Mouse (Mus musculus) forebrain, embryonic 10.5 days (tissue): ENCODE data around the gene Asb16. TPM values are rescaled to one million over a fixed set of nuclear protein-coding genes. Genes with fewer than 3 reads are reported as not detected.

Source experiments
- DNase-seq: peaks from one replicate; pipeline ENCODE4 v3.0.0-alpha.2; 2017; ENCODE audit warnings: low spot score; ENCODE audit errors: extremely low spot score
- H3K27ac ChIP-seq: fragments of 300-500 bp; sonication (generic); 2 replicates; pipeline ENCODE4 v1.5.1; 2016; ENCODE audit warnings: mild to moderate bottlenecking
- H3K27me3 ChIP-seq: fragments of 300-500 bp; sonication (generic); 2 replicates; pipeline ENCODE4 v1.6.1; 2016; ENCODE audit warnings: mild to moderate bottlenecking; ENCODE audit not compliant: poor library complexity, severe bottlenecking
- H3K36me3 ChIP-seq: fragments of 300-500 bp; sonication (generic); replicated peaks from 2 replicates; pipeline ENCODE4 v1.6.1; 2016; ENCODE audit warnings: mild to moderate bottlenecking, moderate library complexity
- H3K4me1 ChIP-seq: fragments of 300-500 bp; sonication (generic); 2 replicates; pipeline ENCODE4 v1.6.1; 2016
- H3K4me3 ChIP-seq: fragments of 300-500 bp; sonication (generic); 2 replicates; pipeline ENCODE4 v1.5.1; 2016; ENCODE audit warnings: mild to moderate bottlenecking, moderate library complexity
- H3K9me3 ChIP-seq: fragments of 300-500 bp; sonication (generic); 2 replicates; pipeline ENCODE4 v1.6.1; 2016; ENCODE audit warnings: mild to moderate bottlenecking, moderate library complexity
- WGBS: fragments of 180-500 bp; shearing (Covaris S2); methylation state at CpG from one replicate; pipeline ENCODE4 v1.1.7; 2016; 5-methylcytosine and 5-hydroxymethylcytosine counted together
- polyA plus RNA-seq: library from polyadenylated mRNA; unstranded; fragments of >200 nt; fragmentation: Nextera tagmentation; extraction: Ambion mirVana; gene quantifications from 2 replicates; pipeline ENCODE4 v1.2.1, GENCODE M21; 2016

The Asb16 gene
- 0.05 and 0.06 TPM in 2 replicates for polyA plus RNA-seq

GRCm38 (mm10) chr11:102268520-102269244 is at the start of gene Asb16:
Gene Asb16, plus strand, starts transcription at chr11:102268743.
- peaks cover 14% of the 10 kb centered on the region for H3K36me3 ChIP-seq
- no peak within 1 kb of the TSS; the same call in 1 of the 2 replicates for H3K4me3 ChIP-seq
- no peak for DNase-seq
- 86% methylated on average over 12 of the region's 12 CpGs for WGBS
- no peak within 1 kb of the TSS for H3K27ac ChIP-seq
- H3K27me3 ChIP-seq, result no peaks in the 10 kb centered on the region
- no peaks in the 10 kb centered on the region for H3K9me3 ChIP-seq
- H3K4me1 ChIP-seq, result peaks cover 8% of the 10 kb centered on the region

DNA sequence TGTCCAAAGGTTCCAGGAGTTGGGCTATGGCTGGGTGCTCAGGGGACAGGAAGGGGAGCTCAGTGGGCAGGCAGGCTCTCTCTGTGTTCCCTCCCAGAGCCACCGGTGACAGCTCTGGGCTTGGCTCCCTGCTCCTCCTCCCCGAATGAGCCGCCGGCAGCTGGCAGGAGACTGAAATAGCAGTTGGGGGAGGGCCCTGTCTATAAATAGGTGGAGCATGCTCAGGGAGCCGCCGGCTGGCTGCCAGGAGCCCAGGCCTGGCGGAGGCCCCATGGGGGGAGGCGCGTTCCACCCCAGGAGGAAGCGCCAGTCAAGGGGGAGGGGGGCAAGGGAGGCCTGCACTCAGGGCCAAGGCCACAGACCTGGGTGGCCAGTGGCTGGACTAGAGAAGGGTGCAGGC is 49.8 kb upstream of the Asb16 start:
- peak overlapping the region; percentile 39 for H3K4me3 ChIP-seq
- under 1% methylated on average over 10 of the region's 10 CpGs for WGBS
- H3K4me1 ChIP-seq, result peaks cover 87% of the 10 kb centered on the region
- peak overlapping the region; percentile 82 for H3K27ac ChIP-seq
- DNase-seq, result peak; percentile 72
- H3K27me3 ChIP-seq, result peaks cover 6% of the 10 kb centered on the region
- no peaks in the 10 kb centered on the region for H3K9me3 ChIP-seq
- H3K36me3 ChIP-seq, result peaks cover 14% of the 10 kb centered on the region

DNA sequence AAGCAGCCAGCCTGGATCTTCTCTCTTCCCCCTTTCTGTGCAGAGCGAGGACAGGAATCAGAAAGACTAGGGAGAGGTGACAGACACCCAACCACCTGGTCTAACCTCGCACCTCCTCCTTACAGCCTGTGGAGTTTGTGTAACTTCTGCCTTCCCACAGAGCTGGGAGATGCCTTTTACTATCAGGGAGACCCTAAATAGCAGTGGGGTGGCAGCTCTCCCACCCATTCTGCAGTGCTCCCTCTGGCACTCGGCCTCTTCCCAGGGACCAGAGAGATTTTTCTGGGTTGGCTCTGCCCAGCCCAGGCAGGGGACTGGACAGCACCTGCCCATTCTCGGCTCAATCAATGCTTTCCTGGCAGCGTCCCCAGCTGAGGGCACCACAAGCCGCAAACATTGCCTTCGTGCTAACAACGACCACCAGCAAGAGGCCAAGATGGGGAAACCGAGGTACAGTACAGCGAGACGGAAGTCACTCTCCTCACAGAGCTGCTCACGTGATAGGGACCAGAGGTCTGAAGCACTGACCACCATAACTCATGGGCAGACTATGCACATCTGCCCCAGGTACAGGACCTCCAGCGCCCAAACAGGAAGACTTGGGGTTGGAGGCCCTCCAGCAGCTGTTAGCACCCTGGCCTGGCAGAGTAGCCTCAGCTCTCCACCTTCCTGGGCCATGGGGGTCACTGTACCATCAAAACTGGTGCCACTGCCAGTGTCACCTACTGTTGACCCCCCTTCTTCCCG is 49.1 kb upstream of the Asb16 start:
- H3K9me3 ChIP-seq, result no peaks in the 10 kb centered on the region
- DNase-seq, result no peak
- H3K36me3 ChIP-seq, result peaks cover 14% of the 10 kb centered on the region
- peaks cover 12% of the 10 kb centered on the region for H3K27me3 ChIP-seq
- H3K27ac ChIP-seq, result peak overlapping the region; percentile 82
- peaks cover 87% of the 10 kb centered on the region for H3K4me1 ChIP-seq
- peak overlapping the region; percentile 39 for H3K4me3 ChIP-seq
- 77% methylated on average over 14 of the region's 14 CpGs for WGBS

- DNase-seq, result no peak
- Histone ChIP-seq H3K27ac (no peak overlapping the region), H3K4me1 (peaks cover 87% of the 10 kb centered on the region), H3K4me3 (no peak overlapping the region), H3K27me3 (peaks cover 18% of the 10 kb centered on the region), H3K36me3 (peaks cover 14% of the 10 kb centered on the region), H3K9me3 (no peaks in the 10 kb centered on the region)
- 78% methylated on average over 4 of the region's 4 CpGs for WGBS
Measured at GRCm38 (mm10) chr11:102219994-102220346, 48.6 kb upstream of the Asb16 start.

DNA sequence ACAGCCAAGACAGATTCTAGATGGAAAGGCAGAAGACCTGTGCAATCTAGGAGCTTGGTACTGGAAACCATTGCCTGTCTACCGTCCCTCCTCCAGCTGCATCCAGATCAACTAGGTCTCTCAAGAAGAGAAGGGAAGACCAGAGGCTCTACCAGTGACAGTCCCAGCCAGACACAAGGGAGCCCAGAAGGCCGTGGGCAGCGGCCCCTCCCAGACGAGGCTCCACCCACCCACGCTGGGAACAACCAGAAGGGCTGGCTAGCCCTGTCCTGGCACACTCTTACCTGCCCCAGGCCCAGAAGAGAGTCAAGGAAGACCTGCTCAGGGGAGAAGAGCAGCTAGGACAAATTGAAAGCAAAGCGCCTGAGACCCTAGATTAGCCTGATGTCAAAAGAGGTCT is 48.1 kb upstream of the Asb16 start:
- 75% methylated on average over 6 of the region's 6 CpGs for WGBS
- Histone ChIP-seq H3K27ac (no peak overlapping the region), H3K4me3 (no peak overlapping the region), H3K4me1 (peaks cover 87% of the 10 kb centered on the region), H3K36me3 (peaks cover 14% of the 10 kb centered on the region), H3K9me3 (no peaks in the 10 kb centered on the region), H3K27me3 (peaks cover 23% of the 10 kb centered on the region)
- no peak for DNase-seq

DNA sequence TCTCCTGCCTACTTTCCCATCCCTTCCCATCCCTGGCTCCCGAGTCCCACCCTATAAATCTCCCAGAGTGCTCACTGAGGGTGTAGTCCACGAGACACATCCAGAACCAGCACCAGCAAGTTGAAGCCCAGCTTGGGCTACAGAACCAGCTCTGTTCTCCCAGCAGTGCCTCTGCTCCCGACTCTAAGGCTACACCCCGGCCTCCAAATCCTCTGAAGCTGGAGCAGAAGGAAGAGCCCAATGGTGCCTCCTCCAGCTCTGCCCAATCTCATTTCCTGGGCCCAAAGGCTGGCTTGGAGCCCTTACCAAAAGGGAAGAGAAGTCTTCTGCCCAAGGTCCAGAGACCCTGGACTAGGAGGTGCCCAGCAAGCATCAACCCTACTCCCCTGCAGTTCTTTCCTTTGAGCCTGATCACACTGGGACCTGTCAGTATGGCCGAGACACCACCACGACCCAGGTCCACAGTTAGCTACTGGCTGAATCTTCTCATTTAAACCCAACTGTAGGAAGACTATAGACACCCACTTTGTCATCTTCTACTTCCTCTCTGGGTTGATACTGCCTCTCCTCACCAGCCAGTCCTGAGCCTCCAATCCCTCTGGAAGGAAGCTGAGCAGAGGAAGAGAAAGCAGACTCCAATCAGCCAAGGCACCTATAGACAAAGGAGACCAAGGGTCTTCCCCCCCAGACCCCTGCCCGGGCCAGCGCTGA is 47.1 kb upstream of the Asb16 start:
- peak overlapping the region; percentile 54 for H3K27ac ChIP-seq
- H3K4me1 ChIP-seq, result peaks cover 87% of the 10 kb centered on the region
- 90% methylated on average over 8 of the region's 8 CpGs for WGBS
- peaks cover 32% of the 10 kb centered on the region for H3K27me3 ChIP-seq
- peaks cover 14% of the 10 kb centered on the region for H3K36me3 ChIP-seq
- no peak overlapping the region for H3K4me3 ChIP-seq
- no peaks in the 10 kb centered on the region for H3K9me3 ChIP-seq
- DNase-seq, result no peak

DNA sequence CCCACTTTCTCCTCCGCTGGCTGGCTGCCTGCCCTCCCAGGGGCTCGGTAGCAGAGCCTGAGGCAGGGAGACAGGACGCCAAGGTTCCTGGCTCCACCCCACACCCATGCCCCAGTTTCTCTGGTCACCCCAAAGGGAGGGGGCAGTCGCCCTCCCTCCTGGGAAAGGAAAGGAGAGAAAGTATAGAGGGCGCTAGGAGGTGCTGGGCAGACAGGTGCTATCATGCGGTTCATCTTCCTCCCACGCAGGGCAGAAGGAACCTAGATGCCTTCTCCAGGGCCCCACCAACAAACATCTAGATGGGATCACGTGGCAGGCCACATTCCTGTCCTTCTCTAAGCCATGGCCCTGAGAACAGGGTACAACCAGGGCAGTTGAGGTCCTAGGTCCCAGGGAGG is 46.6 kb upstream of the Asb16 start:
- DNase-seq, result no peak
- Histone ChIP-seq H3K4me1 (peaks cover 87% of the 10 kb centered on the region), H3K27ac (peak overlapping the region; percentile 54), H3K27me3 (peaks cover 38% of the 10 kb centered on the region), H3K4me3 (no peak overlapping the region), H3K9me3 (no peaks in the 10 kb centered on the region), H3K36me3 (peaks cover 14% of the 10 kb centered on the region)
- WGBS, result 85% methylated on average over 8 of the region's 8 CpGs

GRCm38 (mm10) chr11:102223166-102223565 is 45.4 kb upstream of the Asb16 start:
- Histone ChIP-seq H3K27ac (no peak overlapping the region), H3K27me3 (peaks cover 49% of the 10 kb centered on the region), H3K4me3 (no peak overlapping the region), H3K36me3 (peaks cover 14% of the 10 kb centered on the region), H3K4me1 (peaks cover 87% of the 10 kb centered on the region), H3K9me3 (no peaks in the 10 kb centered on the region)
- WGBS, result 49% methylated on average over 6 of the region's 6 CpGs
- DNase-seq, result peak; percentile 54

DNA sequence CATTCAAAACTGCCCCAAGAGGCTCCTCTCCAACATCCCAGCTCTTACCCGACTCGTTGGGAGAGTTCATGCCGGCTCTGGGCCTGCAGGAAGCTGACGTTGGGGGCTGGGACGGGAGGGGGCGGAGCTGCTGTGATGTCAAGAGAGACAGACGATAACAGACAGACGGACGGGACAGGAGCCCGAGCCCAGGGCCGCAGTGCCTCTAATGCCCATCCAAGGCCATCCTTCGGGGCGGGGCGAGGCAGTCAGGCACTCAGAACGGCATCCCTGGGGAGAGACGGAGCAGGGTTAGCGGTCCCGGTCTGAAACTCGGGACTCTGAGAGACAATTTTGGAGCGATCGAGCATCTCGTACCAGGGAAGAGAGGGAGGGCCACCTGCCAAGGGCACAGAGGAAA is 43.9 kb upstream of the Asb16 start:
- no peak for DNase-seq
- 10% methylated on average over 22 of the region's 22 CpGs for WGBS
- peak overlapping the region; percentile 35 for H3K4me3 ChIP-seq
- peaks cover 14% of the 10 kb centered on the region for H3K36me3 ChIP-seq
- H3K27me3 ChIP-seq, result peaks cover 60% of the 10 kb centered on the region
- no peaks in the 10 kb centered on the region for H3K9me3 ChIP-seq
- peak overlapping the region; percentile 45 for H3K27ac ChIP-seq
- H3K4me1 ChIP-seq, result peaks cover 87% of the 10 kb centered on the region

DNA sequence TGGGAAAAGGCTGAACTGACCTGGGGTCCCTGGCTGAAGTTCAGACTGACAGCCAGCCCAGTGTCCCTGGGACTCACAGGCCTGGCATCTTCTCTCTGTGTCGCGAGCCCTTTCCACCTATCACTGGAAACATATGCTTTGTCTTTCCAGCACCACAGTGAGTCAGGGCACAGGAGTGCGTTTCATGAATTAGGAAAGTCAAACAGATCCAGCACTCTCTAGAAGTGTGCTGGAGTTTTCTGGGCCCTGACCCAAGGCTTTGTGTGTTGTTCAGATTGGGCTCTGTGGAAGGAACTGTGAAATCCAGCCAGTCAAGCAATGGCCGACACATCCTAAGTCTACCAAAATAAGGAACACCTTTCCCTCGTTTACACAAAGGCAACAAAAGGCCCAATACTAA is 43.3 kb upstream of the Asb16 start:
- peaks cover 60% of the 10 kb centered on the region for H3K27me3 ChIP-seq

DNA sequence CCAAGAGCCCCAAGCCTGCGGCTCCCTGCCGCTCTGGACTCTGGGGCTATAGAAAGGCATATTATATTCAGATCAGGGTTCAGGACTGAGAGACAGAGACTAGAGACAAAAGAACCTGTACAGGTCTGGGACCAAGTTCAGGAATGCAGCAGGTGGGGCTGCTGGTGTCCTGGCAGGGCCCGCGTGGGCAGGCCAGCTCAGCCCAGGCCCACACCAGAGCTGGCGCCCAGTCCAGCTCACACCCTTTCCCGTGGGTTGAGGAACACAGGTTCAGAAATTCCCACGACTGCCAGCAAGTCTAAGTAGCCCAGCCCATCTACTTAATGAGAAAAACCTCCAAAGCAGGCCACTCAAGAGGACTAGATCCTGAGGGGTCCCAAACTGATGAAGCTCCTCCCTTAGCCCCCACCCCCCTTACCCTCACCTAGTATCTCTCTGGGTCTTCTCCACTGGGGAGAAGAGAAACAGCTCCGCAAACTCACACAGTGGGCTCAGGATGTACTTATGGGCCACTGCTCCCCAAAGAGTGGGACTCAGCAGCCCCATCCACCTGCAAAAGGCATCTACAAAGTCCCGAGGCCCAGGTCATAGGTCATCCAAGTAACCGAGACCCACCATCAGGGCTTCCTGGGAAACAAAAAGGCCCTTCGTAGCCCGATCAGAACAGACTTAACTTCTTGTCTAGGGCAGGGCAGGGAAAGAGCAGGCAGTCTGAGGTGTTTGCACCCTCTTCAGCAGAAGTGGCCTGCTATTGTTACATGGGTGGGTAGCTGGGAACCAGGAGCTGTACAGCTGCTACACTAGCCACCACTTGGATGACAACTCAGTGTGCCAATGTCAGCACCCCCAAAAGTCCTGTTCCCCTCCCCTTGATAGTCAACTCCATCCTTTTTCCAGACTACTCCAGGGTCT is 42.2 kb upstream of the Asb16 start:
- Histone ChIP-seq H3K9me3 (no peaks in the 10 kb centered on the region), H3K36me3 (peaks cover 6% of the 10 kb centered on the region), H3K27me3 (peaks cover 60% of the 10 kb centered on the region), H3K27ac (no peak overlapping the region), H3K4me3 (peak overlapping the region; percentile 90; the same call in 1 of the 2 replicates), H3K4me1 (peaks cover 86% of the 10 kb centered on the region)
- 60% methylated on average over 12 of the region's 12 CpGs for WGBS
- DNase-seq, result no peak

More for the DNA sequence above, 43.3 kb upstream of the Asb16 start:
- 76% methylated on average over 5 of the region's 5 CpGs for whole genome bisulfite sequencing
- Histone ChIP-seq H3K4me3 (peak overlapping the region; percentile 35), H3K9me3 (no peaks in the 10 kb centered on the region), H3K36me3 (peaks cover 11% of the 10 kb centered on the region), H3K4me1 (peaks cover 85% of the 10 kb centered on the region), H3K27ac (0 out of 2 replicates have a peak overlapping the region, but pooled peaks have one; percentile 45)
- DNase-seq, result no peak
